Mouse (Mus musculus) midbrain, embryonic 12.5 days (tissue): ENCODE results near the gene Olfr1445. TPM values are rescaled to one million over a fixed set of nuclear protein-coding genes. Genes with fewer than 3 reads are reported as not detected.

Experiments
- ATAC-seq: fragments of 200-750 bp; cut with Nextera tagmentation; 2 replicates; pipeline ENCODE4 v1.8.0; 2017; ENCODE audit warnings: low read depth, moderate TSS enrichment, moderate library complexity; ENCODE audit not compliant: low FRiP score
- H3K27ac ChIP-seq: fragments of 300-500 bp; sonication (generic); replicated peaks from 2 replicates; pipeline ENCODE4 v1.5.1; 2016; ENCODE audit warnings: mild to moderate bottlenecking
- H3K27me3 ChIP-seq: fragments of 300-500 bp; sonication (generic); 2 replicates; pipeline ENCODE4 v1.6.1; 2016; ENCODE audit warnings: mild to moderate bottlenecking
- H3K36me3 ChIP-seq: fragments of 300-500 bp; sonication (generic); 2 replicates; pipeline ENCODE4 v1.6.1; 2016
- H3K4me1 ChIP-seq: fragments of 300-500 bp; sonication (generic); 2 replicates; pipeline ENCODE4 v1.6.1; 2016
- H3K4me2 ChIP-seq: fragments of 300-500 bp; sonication (generic); replicated peaks from 2 replicates; pipeline ENCODE4 v1.6.1; 2016; ENCODE audit warnings: mild to moderate bottlenecking, moderate library complexity
- H3K4me3 ChIP-seq: fragments of 300-500 bp; sonication (generic); 2 replicates; pipeline ENCODE4 v1.5.1; 2016; ENCODE audit warnings: mild to moderate bottlenecking
- H3K9ac ChIP-seq: fragments of 300-500 bp; sonication (generic); replicated peaks from 2 replicates; pipeline ENCODE4 v1.6.1; 2016; ENCODE audit warnings: mild to moderate bottlenecking, moderate library complexity
- H3K9me3 ChIP-seq: fragments of 300-500 bp; sonication (generic); 2 replicates; pipeline ENCODE4 v1.6.1; 2016; ENCODE audit warnings: mild to moderate bottlenecking
- WGBS: fragments of 180-500 bp; shearing (Covaris S2); methylation state at CpG from one replicate; pipeline ENCODE4 v1.1.7; 2016; 5-methylcytosine and 5-hydroxymethylcytosine counted together
- polyA plus RNA-seq: library from polyadenylated mRNA; unstranded; fragments of >200 nt; fragmentation: Nextera tagmentation; extraction: Ambion mirVana; gene quantifications from 2 replicates; pipeline ENCODE4 v1.2.1, GENCODE M21; 2016

Olfr1445 gene
- not detected in 2 replicates for polyA plus RNA-seq

- Histone ChIP-seq H3K36me3 (no peaks in the 10 kb centered on the region), H3K9me3 (no peaks in the 10 kb centered on the region), H3K27me3 (no peaks in the 10 kb centered on the region), H3K4me1 (no peaks in the 10 kb centered on the region), H3K27ac (no peak within 1 kb of the TSS), H3K4me2 (no peak within 1 kb of the TSS), H3K4me3 (no peak within 1 kb of the TSS), H3K9ac (no peak within 1 kb of the TSS)
- WGBS = 85% methylated on average over 2 of the region's 2 CpGs
- ATAC-seq = no peak
Observed at GRCm38 (mm10) chr19:12883555-12883954, at the start of gene Olfr1445. Gene Olfr1445, plus strand, starts transcription at chr19:12883855.

- no peaks in the 10 kb centered on the region for H3K9me3 ChIP-seq
- no peak for ATAC-seq
Observed at GRCm38 (mm10) chr19:12838507-12838906, 45.1 kb upstream of the Olfr1445 start.

GRCm38 (mm10) chr19:12846382-12846781, 37.3 kb upstream of the Olfr1445 start, which contains the start of gene Gm5244:
Gene Gm5244, plus strand, starts transcription at chr19:12846682.
- no peaks in the 10 kb centered on the region for H3K9me3 ChIP-seq
- no peak within 1 kb of the TSS for H3K4me2 ChIP-seq
- H3K27me3 ChIP-seq = no peaks in the 10 kb centered on the region
- no peaks in the 10 kb centered on the region for H3K4me1 ChIP-seq
- no peak for ATAC-seq
- H3K27ac ChIP-seq = no peak within 1 kb of the TSS
- H3K36me3 ChIP-seq = no peaks in the 10 kb centered on the region
- H3K4me3 ChIP-seq = no peak within 1 kb of the TSS
- H3K9ac ChIP-seq = no peak within 1 kb of the TSS

More at GRCm38 (mm10) chr19:12838507-12838906, 45.1 kb upstream of the Olfr1445 start:
- Histone ChIP-seq H3K27me3 (no peaks in the 10 kb centered on the region), H3K36me3 (no peaks in the 10 kb centered on the region), H3K4me3 (no peak overlapping the region), H3K27ac (no peak overlapping the region), H3K4me1 (no peaks in the 10 kb centered on the region), H3K4me2 (no peak overlapping the region), H3K9ac (no peak overlapping the region)
- 88% methylated on average over 1 of the region's 1 CpGs for WGBS

- no peaks in the 10 kb centered on the region for H3K9me3 ChIP-seq
- no peaks in the 10 kb centered on the region for H3K36me3 ChIP-seq
- H3K27ac ChIP-seq = no peak within 1 kb of the TSS
- no peak for ATAC-seq
- H3K4me2 ChIP-seq = no peak within 1 kb of the TSS
- H3K27me3 ChIP-seq = no peaks in the 10 kb centered on the region
- no peak within 1 kb of the TSS for H3K9ac ChIP-seq
- H3K4me3 ChIP-seq = no peak within 1 kb of the TSS
- H3K4me1 ChIP-seq = no peaks in the 10 kb centered on the region
- 63% methylated on average over 1 of the region's 1 CpGs for WGBS
Observed at GRCm38 (mm10) chr19:12856983-12857382, 26.7 kb upstream of the Olfr1445 start, which contains the start of gene Olfr1444. Gene Olfr1444, plus strand, starts transcription at chr19:12857283.

GRCm38 (mm10) chr19:12893424-12893823, 9.8 kb downstream of the Olfr1445 start, which contains the start of gene Olfr1446:
Gene Olfr1446, minus strand, starts transcription at chr19:12893524.
- no peak within 1 kb of the TSS for H3K9ac ChIP-seq
- H3K4me3 ChIP-seq = no peak within 1 kb of the TSS
- no peaks in the 10 kb centered on the region for H3K36me3 ChIP-seq
- no peak for ATAC-seq
- H3K4me1 ChIP-seq = no peaks in the 10 kb centered on the region
- H3K4me2 ChIP-seq = no peak within 1 kb of the TSS
- no peak within 1 kb of the TSS for H3K27ac ChIP-seq
- 0 out of 2 replicates have a peak, but pooled peaks cover 3% of the 10 kb centered on the region for H3K9me3 ChIP-seq
- no peaks in the 10 kb centered on the region for H3K27me3 ChIP-seq
- WGBS = 74% methylated on average over 1 of the region's 1 CpGs

- Histone ChIP-seq H3K27ac (no peak within 1 kb of the TSS), H3K9me3 (0 out of 2 replicates have a peak, but pooled peaks cover 3% of the 10 kb centered on the region), H3K27me3 (no peaks in the 10 kb centered on the region), H3K9ac (no peak within 1 kb of the TSS), H3K36me3 (no peaks in the 10 kb centered on the region), H3K4me2 (no peak within 1 kb of the TSS), H3K4me1 (no peaks in the 10 kb centered on the region), H3K4me3 (no peak within 1 kb of the TSS)
- no peak for ATAC-seq
- WGBS = 96% methylated on average over 1 of the region's 1 CpGs
Observed at GRCm38 (mm10) chr19:12903643-12904042, 20.0 kb downstream of the Olfr1445 start, which contains the start of gene Olfr1447. Gene Olfr1447, minus strand, starts transcription at chr19:12903743.

- no peaks in the 10 kb centered on the region for H3K9me3 ChIP-seq
- 63% methylated on average over 1 of the region's 1 CpGs for WGBS
- no peak within 1 kb of the TSS for H3K4me3 ChIP-seq
- H3K4me2 ChIP-seq = no peak within 1 kb of the TSS
- no peaks in the 10 kb centered on the region for H3K27me3 ChIP-seq
- ATAC-seq = no peak
- H3K36me3 ChIP-seq = no peaks in the 10 kb centered on the region
- no peak within 1 kb of the TSS for H3K27ac ChIP-seq
- no peak within 1 kb of the TSS for H3K9ac ChIP-seq
- H3K4me1 ChIP-seq = no peaks in the 10 kb centered on the region
Observed at GRCm38 (mm10) chr19:12924319-12924718, 40.7 kb downstream of the Olfr1445 start, which contains the start of gene Olfr1448. Gene Olfr1448, minus strand, starts transcription at chr19:12924419.

GRCm38 (mm10) chr19:12930540-12930939, 46.9 kb downstream of the Olfr1445 start, which contains the start of gene Olfr1449:
Gene Olfr1449, plus strand, starts transcription at chr19:12930840.
- peaks cover 13% of the 10 kb centered on the region; the same call in 1 of the 2 replicates for H3K9me3 ChIP-seq
- H3K27me3 ChIP-seq = no peaks in the 10 kb centered on the region
- H3K4me3 ChIP-seq = no peak within 1 kb of the TSS
- H3K27ac ChIP-seq = no peak within 1 kb of the TSS
- no peak for ATAC-seq
- H3K4me1 ChIP-seq = no peaks in the 10 kb centered on the region
- no peak within 1 kb of the TSS for H3K4me2 ChIP-seq
- no peaks in the 10 kb centered on the region for H3K36me3 ChIP-seq
- H3K9ac ChIP-seq = no peak within 1 kb of the TSS

Other genes with a start within 250 kb of the Olfr1445 start
- gene Olfr1442, start 213.4 kb upstream of the Olfr1445 start, polyA plus RNA-seq = not detected in 2 replicates
- not detected in 2 replicates for gene Olfr1443, start 205.7 kb upstream of the Olfr1445 start, polyA plus RNA-seq
- not detected in 2 replicates for gene Keg1, start 188.1 kb upstream of the Olfr1445 start, polyA plus RNA-seq
- gene Cntf, start 118.2 kb upstream of the Olfr1445 start, polyA plus RNA-seq = 1.6 TPM in 2 replicates
- gene Zfp91, start 87.7 kb upstream of the Olfr1445 start, polyA plus RNA-seq = 22.1 and 22.7 TPM in 2 replicates
- 1.3 and 1.8 TPM in 2 replicates for gene Lpxn, start 87.7 kb upstream of the Olfr1445 start, polyA plus RNA-seq
- not detected in 2 replicates for gene Gm5244, start 37.2 kb upstream of the Olfr1445 start, polyA plus RNA-seq
- gene Olfr1444, start 26.6 kb upstream of the Olfr1445 start, polyA plus RNA-seq = not detected in 2 replicates
- gene Olfr1446, start 9.7 kb downstream of the Olfr1445 start, polyA plus RNA-seq = not detected in 2 replicates
- gene Olfr1447, start 19.9 kb downstream of the Olfr1445 start, polyA plus RNA-seq = not detected in 2 replicates
- gene Olfr1448, start 40.6 kb downstream of the Olfr1445 start, polyA plus RNA-seq = not detected in 2 replicates
- not detected in 2 replicates for gene Olfr1449, start 47.0 kb downstream of the Olfr1445 start, polyA plus RNA-seq
- gene Olfr1450, start 66.4 kb downstream of the Olfr1445 start, polyA plus RNA-seq = not detected in 2 replicates
- gene Olfr1451, start 111.2 kb downstream of the Olfr1445 start, polyA plus RNA-seq = not detected in 2 replicates
- not detected in 2 replicates for gene Olfr1453, start 144.5 kb downstream of the Olfr1445 start, polyA plus RNA-seq
- not detected in 2 replicates for gene Olfr1454, start 176.8 kb downstream of the Olfr1445 start, polyA plus RNA-seq
- gene Olfr1457, start 214.0 kb downstream of the Olfr1445 start, polyA plus RNA-seq = not detected in 2 replicates
- not detected in 2 replicates for gene Olfr1458, start 222.9 kb downstream of the Olfr1445 start, polyA plus RNA-seq